Mouse (Mus musculus): Measurements from ENCODE around the gene Asb7. TPM values are rescaled to one million over a fixed set of nuclear protein-coding genes. Genes with fewer than 3 reads are reported as not detected.

Asb7 gene
- polyA plus RNA-seq (2017; shearing (Covaris generic)) = 1 to 10 TPM; 5.3 to 6.3 TPM

DNA sequence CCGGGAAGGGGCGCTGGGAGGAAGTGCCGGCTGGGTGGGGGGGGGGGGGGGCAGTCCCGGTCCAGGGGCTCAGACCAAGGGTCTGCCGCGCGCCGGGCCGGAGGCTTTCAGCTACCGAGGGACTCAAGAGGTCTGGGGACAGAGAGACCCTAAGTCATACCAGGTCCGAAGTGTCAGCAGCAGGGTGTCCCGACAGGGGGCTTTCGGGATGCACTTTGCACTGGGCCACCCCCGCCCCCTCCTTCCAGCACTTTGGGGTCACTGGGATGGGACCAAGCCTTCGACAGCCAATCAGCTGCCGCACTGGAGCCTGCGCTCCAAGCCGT is at the start of gene Asb7:
Gene Asb7, minus strand, starts transcription at position 303 of the 326 bp plus-strand sequence.

GRCm38 (mm10) chr7:66689620-66690360 is 394 bp upstream of the Asb7 start, which contains the start of gene Lins1:
TSS of gene Lins1 (plus strand) at chr7:66689889.

Other genes with a start within 250 kb of the Asb7 start
- 10 to 100 TPM; 11.2 to 13.9 TPM for gene Lins1, start 293 bp upstream of the Asb7 start, polyA plus RNA-seq (2017; shearing (Covaris generic))
- gene Cers3, start 53.9 kb upstream of the Asb7 start, polyA plus RNA-seq (2017; shearing (Covaris generic)) = under 1 TPM in 1 of 2 experiments, not detected in 1; 0.59 TPM
- gene Adamts17, start 150.1 kb upstream of the Asb7 start, polyA plus RNA-seq (2017; shearing (Covaris generic)) = 1 to 10 TPM in 1 of 2 experiments, under 1 TPM in 1; 0.99 to 1.8 TPM

Measured in inflammation-experienced regulatory T-cells (primary cell).